Mouse (Mus musculus): ENCODE data around the gene Nfic.

DNA sequence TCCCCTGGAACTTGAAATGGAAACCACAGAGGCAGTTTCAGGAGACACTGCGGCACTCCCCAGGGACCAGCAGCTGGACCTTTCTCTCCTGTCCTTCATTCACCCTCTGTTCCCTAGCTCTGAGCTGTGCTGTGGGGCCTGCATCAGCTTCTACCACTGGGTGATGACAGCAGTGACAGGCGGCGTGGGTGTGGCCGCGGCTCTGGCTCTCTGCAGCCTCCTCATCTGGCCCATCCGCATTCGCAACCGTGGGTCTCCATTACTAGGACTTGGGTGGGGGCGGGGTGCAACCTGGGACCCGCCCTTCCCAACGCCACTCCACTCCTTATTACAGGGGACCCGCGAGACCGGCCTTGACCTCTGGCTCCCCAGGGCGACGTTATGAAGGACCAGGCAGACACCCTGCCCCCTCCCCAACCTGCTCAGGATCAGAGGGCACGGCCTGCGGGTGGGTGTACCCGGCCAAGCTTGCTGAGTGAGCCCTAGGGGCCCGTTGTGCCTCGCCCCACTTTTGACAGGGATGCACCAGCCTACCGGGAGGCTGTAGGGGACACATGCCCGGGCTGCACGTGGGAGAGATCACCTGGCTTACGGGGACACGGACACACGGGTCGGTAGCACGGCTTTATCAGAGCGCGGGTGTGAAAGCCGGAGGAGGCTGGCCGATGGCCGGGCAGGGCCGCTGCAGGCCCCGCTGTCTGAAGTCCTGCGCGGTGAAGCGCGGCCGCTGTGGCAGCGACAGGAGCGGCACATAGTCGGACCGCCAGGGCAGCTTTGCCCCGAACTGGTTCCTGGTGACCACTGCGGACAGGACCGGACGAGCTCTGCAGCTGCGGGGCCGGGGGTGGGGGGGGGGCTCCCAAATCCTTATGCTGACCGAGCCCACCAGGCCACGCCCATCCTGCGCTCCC is 91.7 kb downstream of the Nfic start:
- TF ChIP-seq CTCF (IDR thresholded peaks at IDR 0.05; ENCODE audit: low read depth) = no peak
- TF ChIP-seq EP300 (IDR thresholded peaks at IDR 0.05; ENCODE audit: low read depth) = no peak
